Mouse (Mus musculus) forebrain, embryonic 14.5 days (tissue): ENCODE results near the gene Gm10031. TPM values are rescaled to one million over a fixed set of nuclear protein-coding genes. Genes with fewer than 3 reads are reported as not detected.
"Not testable (repeated sequence)": the region's sequence is repeated elsewhere in the genome, so short reads cannot be mapped to it uniquely, and the experiment has no call there.

Experiments used
- ATAC-seq: fragments of 200-750 bp; cut with Nextera tagmentation; 2 replicates; pipeline ENCODE4 v1.8.0; 2017; ENCODE audit warnings: mild to moderate bottlenecking, moderate library complexity
- DNase-seq: peaks from one replicate; pipeline ENCODE4 v3.0.0-alpha.2; 2015; ENCODE audit warnings: low spot score
- H3K27ac ChIP-seq: fragments of 300-500 bp; sonication (generic); 2 replicates; pipeline ENCODE4 v1.5.1; 2014; ENCODE audit warnings: low read depth, mild to moderate bottlenecking, control low read depth, low read length, moderate library complexity
- H3K27me3 ChIP-seq: fragments of 300-500 bp; sonication (generic); replicated peaks from 2 replicates; pipeline ENCODE4 v1.6.1; 2014; ENCODE audit warnings: low read length, control low read depth, mixed read lengths; ENCODE audit not compliant: control insufficient read depth, insufficient read depth
- H3K36me3 ChIP-seq: fragments of 300-500 bp; sonication (generic); 2 replicates; pipeline ENCODE4 v1.6.1; 2014; ENCODE audit warnings: low read length, control low read depth; ENCODE audit not compliant: control insufficient read depth, insufficient read depth
- H3K4me1 ChIP-seq: fragments of 300-500 bp; sonication (generic); 2 replicates; pipeline ENCODE4 v1.6.1; 2014; ENCODE audit warnings: antibody characterized with exemption, low read length, control low read depth; ENCODE audit not compliant: control insufficient read depth, insufficient read depth
- H3K4me2 ChIP-seq: fragments of 300-500 bp; sonication (generic); 2 replicates; pipeline ENCODE4 v1.6.1; 2014; ENCODE audit warnings: mild to moderate bottlenecking, control low read depth, low read length
- H3K4me3 ChIP-seq: fragments of 300-500 bp; sonication (generic); 2 replicates; pipeline ENCODE4 v1.5.1; 2014; ENCODE audit warnings: low read depth, low read length, control low read depth
- H3K9ac ChIP-seq: fragments of 300-500 bp; sonication (generic); 2 replicates; pipeline ENCODE4 v1.6.1; 2014; ENCODE audit warnings: mild to moderate bottlenecking, low read length, control low read depth, moderate library complexity
- H3K9me3 ChIP-seq: fragments of 300-500 bp; sonication (generic); replicated peaks from 2 replicates; pipeline ENCODE4 v1.6.1; 2016; ENCODE audit warnings: low read length, control low read depth, mixed read lengths; ENCODE audit not compliant: control insufficient read depth
- WGBS: fragments of 180-500 bp; shearing (Covaris S2); extraction: QIAGEN DNeasy Blood & Tissue Kit; methylation state at CpG from one replicate; pipeline ENCODE4 v1.1.7; 2014; 5-methylcytosine and 5-hydroxymethylcytosine counted together
- polyA plus RNA-seq: library from polyadenylated mRNA; unstranded; fragments of >200 nt; fragmentation: Nextera tagmentation; extraction: Ambion mirVana; gene quantifications from 2 replicates; pipeline ENCODE4 v1.2.1, GENCODE M21; 2014

Gene Gm10031
- polyA plus RNA-seq, 1 experiment from 2014 or later, result 0.67 TPM

- DNase-seq, result no peak
- H3K4me1 ChIP-seq, result no peaks in the 10 kb centered on the region
- no peak overlapping the region for H3K4me3 ChIP-seq
- H3K9ac ChIP-seq, result no peak overlapping the region
- H3K36me3 ChIP-seq, result no peaks in the 10 kb centered on the region
- no peak overlapping the region for H3K4me2 ChIP-seq
- ATAC-seq, result no peak
- WGBS, result 84% methylated on average over 5 of the region's 5 CpGs
- no peaks in the 10 kb centered on the region for H3K9me3 ChIP-seq
- H3K27ac ChIP-seq, result no peak overlapping the region
- no peaks in the 10 kb centered on the region for H3K27me3 ChIP-seq
Observed at GRCm38 (mm10) chr1:156496910-156497309, 26.9 kb upstream of the Gm10031 start.

DNA sequence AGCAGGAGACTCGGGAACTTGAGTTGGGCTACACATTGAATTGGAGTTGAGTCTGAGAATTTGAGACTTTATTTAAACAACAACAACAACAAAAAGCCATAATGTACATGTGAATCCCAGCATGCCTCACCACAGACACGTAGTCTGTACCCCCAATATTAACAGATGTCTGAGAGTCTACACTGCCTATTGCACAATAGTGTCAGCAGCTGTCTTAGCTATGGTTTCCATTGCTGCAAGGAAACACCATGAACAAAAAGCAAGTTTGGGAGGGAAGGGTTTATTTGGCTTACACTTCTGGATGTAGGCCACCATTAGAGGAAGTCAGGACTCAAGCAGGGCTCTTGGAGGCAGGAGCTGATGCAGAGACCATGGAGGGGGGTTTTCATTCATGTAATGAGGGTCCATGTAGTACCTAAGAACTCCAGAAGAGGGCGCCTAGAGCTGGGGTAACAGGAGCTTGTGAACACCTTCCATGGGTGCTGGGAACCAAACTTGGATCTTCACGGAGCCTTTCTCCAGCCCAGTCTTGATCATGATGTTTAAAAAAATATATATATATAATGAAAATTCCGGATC is 18.8 kb upstream of the Gm10031 start:
- no peak overlapping the region for H3K9ac ChIP-seq
- H3K4me3 ChIP-seq, result no peak overlapping the region
- H3K4me2 ChIP-seq, result no peak overlapping the region
- WGBS, result 73% methylated on average over 5 of the region's 5 CpGs
- no peak overlapping the region for H3K27ac ChIP-seq
- H3K36me3 ChIP-seq, result no peaks in the 10 kb centered on the region
- no peaks in the 10 kb centered on the region for H3K9me3 ChIP-seq
- no peaks in the 10 kb centered on the region for H3K27me3 ChIP-seq
- ATAC-seq (no peak), DNase-seq (no peak)
- no peaks in the 10 kb centered on the region for H3K4me1 ChIP-seq

DNA sequence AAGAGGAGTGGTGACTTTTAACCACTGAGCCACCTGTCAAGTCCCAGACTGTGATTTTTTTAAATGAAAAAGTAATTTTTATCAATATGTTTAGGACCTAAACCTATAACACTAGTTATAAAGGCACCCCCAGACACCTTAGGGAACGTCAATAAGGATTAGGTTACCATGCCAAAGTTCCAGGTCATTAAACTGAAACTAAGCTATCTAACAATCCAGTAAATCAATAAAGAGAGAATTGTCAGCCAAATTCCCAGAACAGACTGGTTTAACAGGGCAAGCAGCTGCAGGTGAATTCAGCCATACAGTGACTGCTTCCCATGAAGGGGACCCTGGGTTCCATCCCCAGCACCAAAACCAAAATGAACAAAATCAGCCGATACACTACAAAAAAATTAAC is 17.9 kb upstream of the Gm10031 start:
- no peak for ATAC-seq
- H3K4me1 ChIP-seq, result no peaks in the 10 kb centered on the region
- no peaks in the 10 kb centered on the region for H3K9me3 ChIP-seq
- no peaks in the 10 kb centered on the region for H3K36me3 ChIP-seq
- H3K4me2 ChIP-seq, result no peak overlapping the region
- DNase-seq, result no peak
- H3K9ac ChIP-seq, result no peak overlapping the region
- WGBS, result 74% methylated on average over 2 of the region's 2 CpGs
- H3K27me3 ChIP-seq, result no peaks in the 10 kb centered on the region
- no peak overlapping the region for H3K27ac ChIP-seq
- H3K4me3 ChIP-seq, result no peak overlapping the region

- Histone ChIP-seq H3K36me3 (no peaks in the 10 kb centered on the region), H3K9me3 (no peaks in the 10 kb centered on the region), H3K27ac (no peak overlapping the region), H3K4me2 (no peak overlapping the region), H3K4me3 (no peak overlapping the region), H3K4me1 (no peaks in the 10 kb centered on the region), H3K27me3 (no peaks in the 10 kb centered on the region), H3K9ac (no peak overlapping the region)
- ATAC-seq (no peak), DNase-seq (no peak)
- 85% methylated on average over 3 of the region's 3 CpGs for WGBS
Observed at GRCm38 (mm10) chr1:156507753-156508152, 16.1 kb upstream of the Gm10031 start.

- Histone ChIP-seq H3K9me3 (no peaks in the 10 kb centered on the region), H3K36me3 (no peaks in the 10 kb centered on the region), H3K4me3 (no peak overlapping the region), H3K27me3 (no peaks in the 10 kb centered on the region), H3K4me1 (no peaks in the 10 kb centered on the region), H3K4me2 (no peak overlapping the region), H3K27ac (no peak overlapping the region), H3K9ac (no peak overlapping the region)
- ATAC-seq (no peak), DNase-seq (no peak)
- WGBS, result 91% methylated on average over 3 of the region's 3 CpGs
Observed at GRCm38 (mm10) chr1:156520136-156520780, 3.6 kb upstream of the Gm10031 start.

DNA sequence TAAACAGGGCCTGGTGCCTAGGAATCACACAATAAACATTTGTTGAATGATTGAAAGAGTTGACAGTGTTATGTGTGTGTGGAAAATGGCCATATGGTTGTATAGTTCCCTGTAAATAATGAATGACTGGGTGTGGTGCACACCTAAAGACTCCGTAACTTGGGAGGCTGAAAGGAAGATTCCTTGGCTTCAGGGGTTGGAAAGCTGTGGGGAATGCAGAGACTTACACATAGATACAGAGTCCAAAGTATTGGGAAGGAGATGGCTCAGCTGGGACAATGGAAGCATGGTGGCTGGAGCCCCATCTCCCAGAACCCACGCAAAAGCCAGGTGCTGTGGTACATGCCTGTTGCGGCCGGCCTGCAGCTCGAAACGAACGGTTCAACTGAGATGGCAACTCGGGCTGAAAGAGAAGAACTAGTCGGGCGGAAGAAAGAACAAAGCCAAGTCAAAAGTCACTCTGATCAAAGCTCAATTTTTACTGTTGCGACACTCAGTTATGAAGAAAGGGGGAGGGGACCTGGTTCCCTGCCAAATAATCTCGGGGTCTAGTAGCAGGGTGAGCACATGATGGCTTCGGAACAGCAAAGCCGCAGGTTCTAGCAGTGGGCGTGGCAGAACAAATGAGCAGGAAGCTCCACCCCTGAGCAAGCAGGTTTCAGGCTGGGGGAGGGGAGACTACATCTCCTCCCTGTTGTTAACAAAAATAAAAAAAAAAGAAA is 1.9 kb upstream of the Gm10031 start:
- H3K9me3 ChIP-seq, result no peaks in the 10 kb centered on the region
- H3K4me1 ChIP-seq, result no peaks in the 10 kb centered on the region
- H3K36me3 ChIP-seq, result no peaks in the 10 kb centered on the region
- WGBS, result 48% methylated on average over 15 of the region's 15 CpGs
- no peaks in the 10 kb centered on the region for H3K27me3 ChIP-seq
- ATAC-seq (no peak), DNase-seq (peak; percentile 20)
- H3K4me3 ChIP-seq, result no peak overlapping the region
- no peak overlapping the region for H3K4me2 ChIP-seq
- H3K27ac ChIP-seq, result no peak overlapping the region
- no peak overlapping the region for H3K9ac ChIP-seq

DNA sequence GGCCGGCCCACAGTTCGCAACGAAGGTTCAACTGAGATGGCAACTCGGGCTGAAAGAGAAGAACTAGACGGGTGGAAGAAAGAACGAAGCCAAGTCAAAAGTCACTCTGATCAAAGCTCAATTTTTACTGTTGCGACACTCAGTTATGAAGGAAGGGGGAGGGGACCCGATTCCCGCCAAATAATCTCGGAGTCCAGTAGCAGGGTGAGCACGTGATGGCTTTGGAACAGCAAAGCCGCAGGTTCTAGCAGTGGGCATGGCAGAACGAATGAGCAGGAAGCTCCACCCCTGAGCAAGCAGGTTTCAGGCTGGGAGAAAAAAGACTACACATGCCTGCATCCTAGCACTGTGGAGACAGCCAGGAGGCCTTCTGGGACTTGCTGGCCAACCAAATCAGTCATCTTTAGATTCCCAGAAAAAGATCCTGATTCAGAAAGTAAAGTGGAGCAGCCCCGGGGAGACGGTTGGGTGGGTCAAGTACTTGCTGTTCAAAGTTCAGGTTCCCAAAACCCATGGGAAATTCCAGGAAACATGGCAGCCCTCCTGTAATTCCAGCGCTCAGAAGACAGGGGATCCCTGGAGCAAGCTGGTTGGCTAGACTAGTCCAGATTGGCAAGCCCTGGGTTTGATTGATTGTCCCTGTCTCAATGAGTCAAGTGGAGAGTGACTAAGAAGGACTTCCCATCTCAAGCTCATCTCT is 8.8 kb downstream of the Gm10031 start:
- H3K9ac ChIP-seq, result not testable (repeated sequence)
- WGBS, result 91% methylated on average over 16 of the region's 16 CpGs

DNA sequence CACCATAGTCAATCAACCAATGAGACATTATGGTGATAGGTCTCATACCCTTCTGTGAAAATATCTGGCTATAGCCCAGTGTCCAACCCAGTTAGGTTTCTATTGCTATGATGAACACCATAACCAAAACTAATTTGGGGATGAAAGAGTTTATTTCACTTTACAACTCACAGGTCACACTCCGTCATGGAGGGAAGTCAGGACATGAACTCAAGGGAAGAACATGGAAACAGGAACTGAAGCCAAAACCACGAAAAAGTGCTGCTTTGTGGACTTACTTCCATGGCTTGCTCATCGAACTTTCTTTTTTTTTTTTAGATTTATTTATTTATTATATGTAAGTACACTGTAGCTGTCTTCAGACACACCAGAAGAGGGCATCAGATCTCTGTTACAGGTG is 9.7 kb downstream of the Gm10031 start:
- ATAC-seq, result no peak
- Histone ChIP-seq H3K9ac (no peak overlapping the region), H3K4me3 (no peak overlapping the region), H3K27ac (no peak overlapping the region), H3K4me2 (no peak overlapping the region), H3K27me3 (no peaks in the 10 kb centered on the region), H3K4me1 (no peaks in the 10 kb centered on the region), H3K36me3 (no peaks in the 10 kb centered on the region), H3K9me3 (no peaks in the 10 kb centered on the region)
- DNase-seq, result no peak
- WGBS, result 90% methylated on average over 3 of the region's 3 CpGs

More for the DNA sequence above, 8.8 kb downstream of the Gm10031 start:
- not testable (repeated sequence) for H3K9me3 ChIP-seq, H3K27ac ChIP-seq, H3K4me3 ChIP-seq, ATAC-seq, H3K4me1 ChIP-seq, H3K4me2 ChIP-seq, H3K27me3 ChIP-seq, DNase-seq, H3K36me3 ChIP-seq
